Mouse (Mus musculus): ENCODE results near the gene Tap1. TPM values are rescaled to one million over a fixed set of nuclear protein-coding genes. Genes with fewer than 3 reads are reported as not detected.
"Not testable (repeated sequence)": the region's sequence is repeated elsewhere in the genome, so short reads cannot be mapped to it uniquely, and the experiment has no call there.

Tap1 gene
- polyA plus RNA-seq, 1 experiment from 2014 or later: 6.1 TPM

DNA sequence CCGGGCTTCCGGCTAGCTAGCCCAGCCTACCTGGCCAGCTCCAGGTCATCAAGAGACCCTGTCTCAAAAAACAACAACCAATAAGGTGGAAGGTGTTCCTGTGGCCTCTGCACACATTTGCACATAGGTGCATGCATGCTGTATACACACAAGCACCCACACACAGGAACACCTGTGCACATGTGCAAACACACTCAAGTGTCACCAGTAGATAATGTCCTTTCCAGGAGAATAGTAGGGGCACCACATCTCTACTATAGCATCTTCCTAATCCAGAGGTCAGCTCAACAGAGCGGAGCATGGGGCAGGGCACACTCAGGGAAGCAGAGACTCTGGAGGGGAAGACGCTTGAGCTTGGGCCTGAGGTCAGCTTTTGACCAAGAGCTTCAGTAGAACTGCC is 43.1 kb upstream of the Tap1 start:
- not testable (repeated sequence) for H3K36me3 ChIP-seq (ENCODE audit: control insufficient read depth, insufficient read depth, low read length); H3K9me3 ChIP-seq (ENCODE audit: control insufficient read depth, low read length); H3K4me2 ChIP-seq (ENCODE audit: low read length); ATAC-seq; H3K4me3 ChIP-seq (ENCODE audit: low read length); H3K9ac ChIP-seq (ENCODE audit: low read depth, low read length); H3K27ac ChIP-seq (ENCODE audit: low read depth, low read length)
- H3K4me1 ChIP-seq (ENCODE audit: control insufficient read depth, insufficient read depth, low read depth, low read length): peaks cover 10% of the 10 kb centered on the region
- H3K27me3 ChIP-seq (replicated peaks; ENCODE audit: control insufficient read depth, insufficient read depth, low read length): peaks cover 18% of the 10 kb centered on the region
- whole genome bisulfite sequencing: 89% methylated on average over 4 of the region's 4 CpGs

GRCm38 (mm10) chr17:34144960-34145371 is 42.4 kb upstream of the Tap1 start:
- WGBS: 66% methylated on average over 3 of the region's 3 CpGs

GRCm38 (mm10) chr17:34152923-34153322 is 34.4 kb upstream of the Tap1 start, which contains the start of gene H2-DMb1:
TSS of gene H2-DMb1 (plus strand) at chr17:34153072.
- no peaks in the 10 kb centered on the region for H3K36me3 ChIP-seq (ENCODE audit: control insufficient read depth, insufficient read depth, low read length)
- H3K4me2 ChIP-seq (ENCODE audit: low read length): no peak within 1 kb of the TSS
- H3K4me1 ChIP-seq (ENCODE audit: control insufficient read depth, insufficient read depth, low read depth, low read length): no peaks in the 10 kb centered on the region
- no peak within 1 kb of the TSS for H3K9ac ChIP-seq (ENCODE audit: low read depth, low read length)
- H3K9me3 ChIP-seq (ENCODE audit: control insufficient read depth, low read length): no peaks in the 10 kb centered on the region
- WGBS: 62% methylated on average over 4 of the region's 4 CpGs
- no peaks in the 10 kb centered on the region for H3K27me3 ChIP-seq (replicated peaks; ENCODE audit: control insufficient read depth, insufficient read depth, low read length)
- no peak within 1 kb of the TSS for H3K27ac ChIP-seq (ENCODE audit: low read depth, low read length)
- no peak for ATAC-seq
- no peak within 1 kb of the TSS for H3K4me3 ChIP-seq (ENCODE audit: low read length)

More at GRCm38 (mm10) chr17:34144960-34145371, 42.4 kb upstream of the Tap1 start:
- H3K36me3 ChIP-seq (ENCODE audit: control insufficient read depth, insufficient read depth, low read length): no peaks in the 10 kb centered on the region
- no peak overlapping the region for H3K27ac ChIP-seq (ENCODE audit: low read depth, low read length)
- no peak overlapping the region for H3K4me2 ChIP-seq (ENCODE audit: low read length)
- H3K4me1 ChIP-seq (ENCODE audit: control insufficient read depth, insufficient read depth, low read depth, low read length): peaks cover 3% of the 10 kb centered on the region; the same call in 1 of the 2 replicates
- no peaks in the 10 kb centered on the region for H3K9me3 ChIP-seq (ENCODE audit: control insufficient read depth, low read length)
- no peak overlapping the region for H3K9ac ChIP-seq (ENCODE audit: low read depth, low read length)
- ATAC-seq: no peak
- H3K27me3 ChIP-seq (replicated peaks; ENCODE audit: control insufficient read depth, insufficient read depth, low read length): peaks cover 14% of the 10 kb centered on the region
- no peak overlapping the region for H3K4me3 ChIP-seq (ENCODE audit: low read length)

- H3K27ac ChIP-seq (ENCODE audit: low read depth, low read length): no peak overlapping the region
- H3K4me2 ChIP-seq (ENCODE audit: low read length): no peak overlapping the region
- H3K36me3 ChIP-seq (ENCODE audit: control insufficient read depth, insufficient read depth, low read length): no peaks in the 10 kb centered on the region
- no peaks in the 10 kb centered on the region for H3K27me3 ChIP-seq (replicated peaks; ENCODE audit: control insufficient read depth, insufficient read depth, low read length)
- H3K4me3 ChIP-seq (ENCODE audit: low read length): no peak overlapping the region
- no peak for ATAC-seq
- 57% methylated on average over 5 of the region's 5 CpGs for WGBS
- no peak overlapping the region for H3K9ac ChIP-seq (ENCODE audit: low read depth, low read length)
- no peaks in the 10 kb centered on the region for H3K9me3 ChIP-seq (ENCODE audit: control insufficient read depth, low read length)
- no peaks in the 10 kb centered on the region for H3K4me1 ChIP-seq (ENCODE audit: control insufficient read depth, insufficient read depth, low read depth, low read length)
Measured at GRCm38 (mm10) chr17:34155534-34155933, 31.8 kb upstream of the Tap1 start.

GRCm38 (mm10) chr17:34164202-34164895 is 23.0 kb upstream of the Tap1 start:
- WGBS: 41% methylated on average over 9 of the region's 9 CpGs
- Histone ChIP-seq H3K4me2 (ENCODE audit: low read length) (no peak overlapping the region), H3K36me3 (ENCODE audit: control insufficient read depth, insufficient read depth, low read length) (no peaks in the 10 kb centered on the region), H3K9ac (ENCODE audit: low read depth, low read length) (no peak overlapping the region), H3K4me1 (ENCODE audit: control insufficient read depth, insufficient read depth, low read depth, low read length) (no peaks in the 10 kb centered on the region), H3K27me3 (replicated peaks; ENCODE audit: control insufficient read depth, insufficient read depth, low read length) (no peaks in the 10 kb centered on the region), H3K27ac (ENCODE audit: low read depth, low read length) (no peak overlapping the region), H3K4me3 (ENCODE audit: low read length) (no peak overlapping the region), H3K9me3 (ENCODE audit: control insufficient read depth, low read length) (no peaks in the 10 kb centered on the region; the same call in 1 of the 2 replicates)
- no peak for ATAC-seq

DNA sequence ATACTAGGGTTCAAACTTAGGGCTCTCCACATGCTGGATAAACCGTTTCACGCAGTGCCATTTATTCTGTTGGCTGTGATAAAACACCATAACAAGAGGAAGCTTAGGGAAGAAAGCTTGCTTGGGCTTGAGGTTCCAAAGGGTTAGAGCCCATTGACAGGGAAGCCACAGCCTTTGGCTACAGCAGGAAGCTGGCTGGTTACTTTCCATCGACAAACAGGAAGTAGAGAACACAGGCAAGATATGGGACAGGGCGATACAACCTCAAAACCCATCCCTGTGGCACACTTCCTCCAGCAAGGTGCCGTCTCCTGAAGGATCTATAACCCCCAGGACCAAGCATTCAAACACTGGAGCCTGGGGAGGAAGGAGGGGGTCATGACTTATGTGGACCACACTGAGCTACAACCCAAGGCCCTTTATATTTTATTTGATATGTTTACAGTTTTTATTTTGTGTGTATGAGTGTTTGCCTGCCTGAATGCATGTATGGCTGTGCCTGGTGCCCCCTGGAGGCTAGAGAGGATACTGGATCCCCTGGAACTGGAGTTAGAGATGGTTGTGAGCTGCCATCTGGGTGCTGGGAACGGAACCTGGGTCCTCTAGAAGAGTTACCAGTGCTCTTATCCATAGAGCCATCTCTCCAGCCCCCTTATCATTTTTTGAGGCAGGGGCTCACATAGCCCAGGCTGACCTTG is 22.2 kb upstream of the Tap1 start:
- no peaks in the 10 kb centered on the region; the same call in 1 of the 2 replicates for H3K9me3 ChIP-seq (ENCODE audit: control insufficient read depth, low read length)
- no peak overlapping the region for H3K4me2 ChIP-seq (ENCODE audit: low read length)
- H3K27ac ChIP-seq (ENCODE audit: low read depth, low read length): no peak overlapping the region
- no peaks in the 10 kb centered on the region for H3K36me3 ChIP-seq (ENCODE audit: control insufficient read depth, insufficient read depth, low read length)
- no peak overlapping the region for H3K4me3 ChIP-seq (ENCODE audit: low read length)
- H3K9ac ChIP-seq (ENCODE audit: low read depth, low read length): no peak overlapping the region
- no peak for ATAC-seq
- 87% methylated on average over 6 of the region's 6 CpGs for WGBS
- H3K4me1 ChIP-seq (ENCODE audit: control insufficient read depth, insufficient read depth, low read depth, low read length): no peaks in the 10 kb centered on the region
- no peaks in the 10 kb centered on the region for H3K27me3 ChIP-seq (replicated peaks; ENCODE audit: control insufficient read depth, insufficient read depth, low read length)

GRCm38 (mm10) chr17:34169279-34169678 is 18.1 kb upstream of the Tap1 start:
- no peaks in the 10 kb centered on the region for H3K27me3 ChIP-seq (replicated peaks; ENCODE audit: control insufficient read depth, insufficient read depth, low read length)
- H3K9ac ChIP-seq (ENCODE audit: low read depth, low read length): no peak overlapping the region
- H3K9me3 ChIP-seq (ENCODE audit: control insufficient read depth, low read length): no peaks in the 10 kb centered on the region; the same call in 1 of the 2 replicates
- H3K27ac ChIP-seq (ENCODE audit: low read depth, low read length): no peak overlapping the region
- H3K36me3 ChIP-seq (ENCODE audit: control insufficient read depth, insufficient read depth, low read length): no peaks in the 10 kb centered on the region
- no peak; the same call in 1 of the 2 replicates for ATAC-seq
- 0% methylated on average over 2 of the region's 2 CpGs for WGBS
- no peak overlapping the region for H3K4me2 ChIP-seq (ENCODE audit: low read length)
- H3K4me3 ChIP-seq (ENCODE audit: low read length): no peak overlapping the region
- no peaks in the 10 kb centered on the region for H3K4me1 ChIP-seq (ENCODE audit: control insufficient read depth, insufficient read depth, low read depth, low read length)

DNA sequence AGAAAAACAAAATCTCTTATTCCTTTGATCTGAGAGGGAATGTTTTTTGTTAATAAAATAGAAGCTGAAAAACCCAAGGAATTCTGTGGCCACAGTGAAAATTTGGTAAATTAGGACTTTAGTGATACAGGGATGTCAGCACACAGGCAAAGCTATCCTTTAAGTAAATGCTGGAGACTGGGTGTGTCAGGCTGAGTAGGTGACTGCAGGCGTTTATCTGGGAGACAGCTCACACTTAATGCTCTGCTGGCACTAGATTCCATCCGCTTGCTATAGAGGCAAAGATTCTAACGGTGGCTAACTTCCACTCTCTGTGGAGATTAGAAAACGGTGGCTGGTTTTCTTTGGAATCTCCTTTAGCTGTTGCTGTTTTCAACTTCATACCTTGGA is 16.9 kb upstream of the Tap1 start:
- WGBS: 33% methylated on average over 4 of the region's 4 CpGs
- H3K36me3 ChIP-seq (ENCODE audit: control insufficient read depth, insufficient read depth, low read length): no peaks in the 10 kb centered on the region
- no peak overlapping the region for H3K9ac ChIP-seq (ENCODE audit: low read depth, low read length)
- H3K4me3 ChIP-seq (ENCODE audit: low read length): no peak overlapping the region
- H3K9me3 ChIP-seq (ENCODE audit: control insufficient read depth, low read length): no peaks in the 10 kb centered on the region; the same call in 1 of the 2 replicates
- H3K4me1 ChIP-seq (ENCODE audit: control insufficient read depth, insufficient read depth, low read depth, low read length): no peaks in the 10 kb centered on the region
- H3K27ac ChIP-seq (ENCODE audit: low read depth, low read length): no peak overlapping the region
- H3K27me3 ChIP-seq (replicated peaks; ENCODE audit: control insufficient read depth, insufficient read depth, low read length): no peaks in the 10 kb centered on the region
- H3K4me2 ChIP-seq (ENCODE audit: low read length): no peak overlapping the region
- no peak for ATAC-seq

GRCm38 (mm10) chr17:34170877-34171498 is 16.4 kb upstream of the Tap1 start:
- Histone ChIP-seq H3K9me3 (ENCODE audit: control insufficient read depth, low read length) (no peaks in the 10 kb centered on the region; the same call in 1 of the 2 replicates), H3K36me3 (ENCODE audit: control insufficient read depth, insufficient read depth, low read length) (no peaks in the 10 kb centered on the region), H3K27me3 (replicated peaks; ENCODE audit: control insufficient read depth, insufficient read depth, low read length) (no peaks in the 10 kb centered on the region), H3K9ac (ENCODE audit: low read depth, low read length) (no peak overlapping the region), H3K4me2 (ENCODE audit: low read length) (no peak overlapping the region), H3K4me3 (ENCODE audit: low read length) (no peak overlapping the region), H3K27ac (ENCODE audit: low read depth, low read length) (no peak overlapping the region), H3K4me1 (ENCODE audit: control insufficient read depth, insufficient read depth, low read depth, low read length) (no peaks in the 10 kb centered on the region)
- WGBS: 45% methylated on average over 13 of the region's 13 CpGs
- ATAC-seq: no peak

All from hindbrain, embryonic 16.5 days (tissue).